9 mouse cellular contexts compared by ENCODE assay signal in genomic region chr17:27511865-27512618, GRCm38 (mm10). TPM values are rescaled to one million over a fixed set of nuclear protein-coding genes. Genes with fewer than 3 reads are reported as not detected.
DNase-seq lines count a peak whose midpoint lies in the region; ATAC-seq lines count a peak whose summit lies in the region.
"Had no signal": no experiment of that assay in that cellular context is flagged by ENCODE, and none has a peak within 500 bp of the region (broad histone marks: within the 10 kb centered on the region; RNA-seq: fewer than 3 reads in every experiment).

No protein-coding gene starts in this region.

- no peaks in the 10 kb centered on the region for H3K36me3 ChIP-seq in hindbrain, embryonic 16.5 days (ENCODE audit: control insufficient read depth, insufficient read depth, low read length)
- H3K36me3 ChIP-seq in neural tube, embryonic 11.5 days (ENCODE audit: control insufficient read depth, insufficient read depth, low read length), result no peaks in the 10 kb centered on the region

- under 1% methylated on average over 57 of the region's 64 CpGs for WGBS in hindbrain, embryonic 16.5 days
- WGBS in neural tube, embryonic 11.5 days, result under 1% methylated on average over 42 of the region's 64 CpGs

- H3K27ac ChIP-seq in hindbrain, embryonic 16.5 days (ENCODE audit: low read depth, low read length), result peak overlapping the region; percentile 27; the same call in 1 of the 2 replicates
- 0 out of 2 replicates have a peak overlapping the region, but pooled peaks have one; percentile 39 for H3K27ac ChIP-seq in neural tube, embryonic 11.5 days (ENCODE audit: low read depth, low read length)

- no peaks in the 10 kb centered on the region for H3K9me3 ChIP-seq in hindbrain, embryonic 16.5 days (ENCODE audit: control insufficient read depth, low read length)
- H3K9me3 ChIP-seq in neural tube, embryonic 11.5 days (ENCODE audit: control insufficient read depth, low read length), result no peaks in the 10 kb centered on the region

- peaks cover 16% of the 10 kb centered on the region for H3K27me3 ChIP-seq in hindbrain, embryonic 16.5 days (replicated peaks; ENCODE audit: control insufficient read depth, insufficient read depth, low read length)
- peaks cover 54% of the 10 kb centered on the region for H3K27me3 ChIP-seq in neural tube, embryonic 11.5 days (ENCODE audit: control insufficient read depth, insufficient read depth, low read length)

- H3K4me3 ChIP-seq in hindbrain, embryonic 16.5 days (ENCODE audit: low read length), result peak overlapping the region; percentile 56
- peak overlapping the region; percentile 57 for H3K4me3 ChIP-seq in neural tube, embryonic 11.5 days (ENCODE audit: low read depth, low read length)

- peak; percentile 32 to 43 for DNase-seq in frontal cortex, postnatal 36 days (ENCODE audit: low spot score in 2 of 2)
- no peak for DNase-seq in frontal cortex, postnatal 10 days (ENCODE audit: low spot score in 2 of 2)
- DNase-seq in thymus, postnatal 25 days, result peak; percentile 9
- no peak for DNase-seq in thymus, postnatal 36 days
- peak; percentile 56 for DNase-seq in neural tube, embryonic 11.5 days (ENCODE audit: low spot score)
- no peak for DNase-seq in adrenal gland, postnatal 25 days

- H3K4me2 ChIP-seq in hindbrain, embryonic 16.5 days (ENCODE audit: low read length), result peak overlapping the region; percentile 89
- H3K4me2 ChIP-seq in neural tube, embryonic 11.5 days (ENCODE audit: low read depth), result peak overlapping the region; percentile 97

- peaks cover 17% of the 10 kb centered on the region for H3K4me1 ChIP-seq in hindbrain, embryonic 16.5 days (ENCODE audit: control insufficient read depth, insufficient read depth, low read depth, low read length)
- peaks cover 9% of the 10 kb centered on the region for H3K4me1 ChIP-seq in neural tube, embryonic 11.5 days (ENCODE audit: control insufficient read depth, insufficient read depth, low read length)

- peak; percentile 27; the same call in 1 of the 2 replicates for ATAC-seq in hindbrain, embryonic 16.5 days
- ATAC-seq in neural tube, embryonic 11.5 days (ENCODE audit: insufficient read depth, low FRiP score, low TSS enrichment), result peak; percentile 22; the same call in 1 of the 2 replicates
- no peak for ATAC-seq in megakaryocyte progenitor cell, adult 5-6 weeks (replicated peaks; ENCODE audit: poor library complexity)

- peak overlapping the region; percentile 69 for H3K9ac ChIP-seq in hindbrain, embryonic 16.5 days (ENCODE audit: low read depth, low read length)
- peak overlapping the region; percentile 69 for H3K9ac ChIP-seq in neural tube, embryonic 11.5 days (ENCODE audit: low read length)

RNA-seq across cellular contexts. Expression of gene Grm4, which starts 9.2 kb away (rescaled TPM):
- 9.3 and 10.0 TPM in 2 replicates for polyA plus RNA-seq in hindbrain, embryonic 16.5 days (2015; fragmentation: Nextera tagmentation; extraction: Ambion mirVana)
- 1.8 and 2.5 TPM in 2 replicates for polyA plus RNA-seq in neural tube, embryonic 11.5 days (2014; fragmentation: Nextera tagmentation; extraction: Ambion mirVana)
- total RNA-seq in megakaryocyte progenitor cell, adult 5-6 weeks (2015), result not detected in 2 replicates
- not detected in 2 replicates for total RNA-seq in megakaryocyte progenitor cell, adult 5-6 weeks (2017)
- 3.1 and 4.8 TPM in 2 replicates for total RNA-seq in adrenal gland, postnatal 25 days (2021)
- total RNA-seq: CH12.LX had no signal

RNA-seq across cellular contexts. Expression of gene Hmga1, which starts 44.3 kb away (rescaled TPM):
- 144 and 155 TPM in 2 replicates for polyA plus RNA-seq in hindbrain, embryonic 16.5 days (2015; fragmentation: Nextera tagmentation; extraction: Ambion mirVana)
- polyA plus RNA-seq in neural tube, embryonic 11.5 days (2014; fragmentation: Nextera tagmentation; extraction: Ambion mirVana), result 425 and 456 TPM in 2 replicates
- 405 and 414 TPM in 2 replicates for total RNA-seq in megakaryocyte progenitor cell, adult 5-6 weeks (2015)
- 220 and 239 TPM in 2 replicates for total RNA-seq in megakaryocyte progenitor cell, adult 5-6 weeks (2017)
- total RNA-seq in adrenal gland, postnatal 25 days (2021), result 14.3 and 15.5 TPM in 2 replicates

RNA-seq across cellular contexts. Expression of gene AI413582, which starts 53.5 kb away (rescaled TPM):
- 77.2 and 83.3 TPM in 2 replicates for polyA plus RNA-seq in hindbrain, embryonic 16.5 days (2015; fragmentation: Nextera tagmentation; extraction: Ambion mirVana)
- polyA plus RNA-seq in neural tube, embryonic 11.5 days (2014; fragmentation: Nextera tagmentation; extraction: Ambion mirVana), result 19.3 and 24.4 TPM in 2 replicates
- total RNA-seq in megakaryocyte progenitor cell, adult 5-6 weeks (2015), result 31.0 and 31.6 TPM in 2 replicates
- total RNA-seq in megakaryocyte progenitor cell, adult 5-6 weeks (2017), result 32.3 and 46.0 TPM in 2 replicates
- 12.7 and 27.6 TPM in 2 replicates for total RNA-seq in adrenal gland, postnatal 25 days (2021)

Comparison
In these comparisons a context has a peak if more than half of its experiments do, and no peak if none do; other contexts are left out.
1. DNase-seq: peak in frontal cortex, postnatal 36 days (2 of 2), thymus, postnatal 25 days (single experiment) and neural tube, embryonic 11.5 days (single experiment); none in frontal cortex, postnatal 10 days (0 of 2), thymus, postnatal 36 days (0 of 2) and adrenal gland, postnatal 25 days (single experiment).
2. RNA of gene Hmga1, which starts 44.3 kb away (total RNA-seq): 220 to 414 TPM in megakaryocyte progenitor cell, adult 5-6 weeks; 14.3 to 15.5 TPM in adrenal gland, postnatal 25 days; every median in the first group is over 10 times any median in the second.